Mouse (Mus musculus): Measurements from ENCODE around the gene Copg1. TPM values are rescaled to one million over a fixed set of nuclear protein-coding genes. Genes with fewer than 3 reads are reported as not detected.
A peak's percentile ranks its signal among the peaks of the same experiment; 100 is the strongest.

Gene Copg1
- polyA plus RNA-seq, 1 experiment from 2014 or later = 117 TPM

GRCm38 (mm10) chr6:87882221-87882620 lies 5.4 kb upstream of the Copg1 start:
- Histone ChIP-seq H3K9me3 (replicated peaks; ENCODE audit: control insufficient read depth, low read length) (no peaks in the 10 kb centered on the region), H3K4me1 (ENCODE audit: control insufficient read depth, insufficient read depth, low read length) (no peaks in the 10 kb centered on the region), H3K36me3 (ENCODE audit: control insufficient read depth, insufficient read depth) (no peaks in the 10 kb centered on the region), H3K27me3 (ENCODE audit: control insufficient read depth, insufficient read depth, low read length) (no peaks in the 10 kb centered on the region), H3K4me2 (ENCODE audit: low read depth, low read length) (no peak overlapping the region), H3K27ac (ENCODE audit: low read length) (no peak overlapping the region), H3K4me3 (ENCODE audit: low read length) (no peak overlapping the region), H3K9ac (ENCODE audit: low read length) (no peak overlapping the region)
- 63% methylated on average over 3 of the region's 3 CpGs for WGBS
- ATAC-seq (replicated peaks; ENCODE audit: extremely low read depth, insufficient read depth, low FRiP score) = no peak

- H3K27ac ChIP-seq (ENCODE audit: low read length) = no peak overlapping the region
- no peaks in the 10 kb centered on the region for H3K9me3 ChIP-seq (replicated peaks; ENCODE audit: control insufficient read depth, low read length)
- H3K4me1 ChIP-seq (ENCODE audit: control insufficient read depth, insufficient read depth, low read length) = no peaks in the 10 kb centered on the region
- ATAC-seq (replicated peaks; ENCODE audit: extremely low read depth, insufficient read depth, low FRiP score) = no peak
- H3K4me2 ChIP-seq (ENCODE audit: low read depth, low read length) = no peak overlapping the region
- no peaks in the 10 kb centered on the region for H3K36me3 ChIP-seq (ENCODE audit: control insufficient read depth, insufficient read depth)
- no peak overlapping the region for H3K9ac ChIP-seq (ENCODE audit: low read length)
- H3K27me3 ChIP-seq (ENCODE audit: control insufficient read depth, insufficient read depth, low read length) = no peaks in the 10 kb centered on the region
- WGBS = 51% methylated on average over 4 of the region's 4 CpGs
- no peak overlapping the region for H3K4me3 ChIP-seq (ENCODE audit: low read length)
Measured at GRCm38 (mm10) chr6:87882816-87883215, 4.8 kb upstream of the Copg1 start.

- H3K27ac ChIP-seq (ENCODE audit: low read length) = no peak overlapping the region
- H3K9me3 ChIP-seq (replicated peaks; ENCODE audit: control insufficient read depth, low read length) = no peaks in the 10 kb centered on the region
- H3K27me3 ChIP-seq (ENCODE audit: control insufficient read depth, insufficient read depth, low read length) = no peaks in the 10 kb centered on the region
- peaks cover 9% of the 10 kb centered on the region for H3K4me1 ChIP-seq (ENCODE audit: control insufficient read depth, insufficient read depth, low read length)
- H3K36me3 ChIP-seq (ENCODE audit: control insufficient read depth, insufficient read depth) = peaks cover 13% of the 10 kb centered on the region
- H3K9ac ChIP-seq (ENCODE audit: low read length) = no peak overlapping the region
- no peak for ATAC-seq (replicated peaks; ENCODE audit: extremely low read depth, insufficient read depth, low FRiP score)
- no peak overlapping the region for H3K4me2 ChIP-seq (ENCODE audit: low read depth, low read length)
- no peak overlapping the region for H3K4me3 ChIP-seq (ENCODE audit: low read length)
- 76% methylated on average over 1 of the region's 1 CpGs for WGBS
Measured at GRCm38 (mm10) chr6:87886721-87887120, 893 bp upstream of the Copg1 start.

GRCm38 (mm10) chr6:87893931-87894330 lies 6.3 kb downstream of the Copg1 start:
- Histone ChIP-seq H3K36me3 (ENCODE audit: control insufficient read depth, insufficient read depth) (peaks cover 74% of the 10 kb centered on the region), H3K4me1 (ENCODE audit: control insufficient read depth, insufficient read depth, low read length) (peaks cover 3% of the 10 kb centered on the region; the same call in 1 of the 2 replicates), H3K27me3 (ENCODE audit: control insufficient read depth, insufficient read depth, low read length) (no peaks in the 10 kb centered on the region), H3K27ac (ENCODE audit: low read length) (no peak overlapping the region), H3K9me3 (replicated peaks; ENCODE audit: control insufficient read depth, low read length) (no peaks in the 10 kb centered on the region), H3K9ac (ENCODE audit: low read length) (no peak overlapping the region), H3K4me2 (ENCODE audit: low read depth, low read length) (no peak overlapping the region), H3K4me3 (ENCODE audit: low read length) (no peak overlapping the region)
- WGBS = 86% methylated on average over 7 of the region's 7 CpGs
- ATAC-seq (replicated peaks; ENCODE audit: extremely low read depth, insufficient read depth, low FRiP score) = no peak

GRCm38 (mm10) chr6:87898028-87898427 lies 10.4 kb downstream of the Copg1 start:
- Histone ChIP-seq H3K9ac (ENCODE audit: low read length) (no peak overlapping the region), H3K4me1 (ENCODE audit: control insufficient read depth, insufficient read depth, low read length) (no peaks in the 10 kb centered on the region), H3K4me3 (ENCODE audit: low read length) (no peak overlapping the region), H3K9me3 (replicated peaks; ENCODE audit: control insufficient read depth, low read length) (no peaks in the 10 kb centered on the region), H3K27me3 (ENCODE audit: control insufficient read depth, insufficient read depth, low read length) (no peaks in the 10 kb centered on the region), H3K4me2 (ENCODE audit: low read depth, low read length) (no peak overlapping the region), H3K36me3 (ENCODE audit: control insufficient read depth, insufficient read depth) (peaks cover 75% of the 10 kb centered on the region), H3K27ac (ENCODE audit: low read length) (no peak overlapping the region)
- 92% methylated on average over 10 of the region's 10 CpGs for WGBS
- ATAC-seq (replicated peaks; ENCODE audit: extremely low read depth, insufficient read depth, low FRiP score) = no peak

- WGBS = 76% methylated on average over 5 of the region's 5 CpGs
- no peak for ATAC-seq (replicated peaks; ENCODE audit: extremely low read depth, insufficient read depth, low FRiP score)
Measured at GRCm38 (mm10) chr6:87906632-87907031, 19.0 kb downstream of the Copg1 start.

GRCm38 (mm10) chr6:87909181-87909580 lies 21.6 kb downstream of the Copg1 start:
- WGBS = 87% methylated on average over 6 of the region's 6 CpGs
- H3K9me3 ChIP-seq (replicated peaks; ENCODE audit: control insufficient read depth, low read length) = no peaks in the 10 kb centered on the region
- H3K27me3 ChIP-seq (ENCODE audit: control insufficient read depth, insufficient read depth, low read length) = no peaks in the 10 kb centered on the region
- no peak overlapping the region for H3K9ac ChIP-seq (ENCODE audit: low read length)
- peaks cover 3% of the 10 kb centered on the region; the same call in 1 of the 2 replicates for H3K4me1 ChIP-seq (ENCODE audit: control insufficient read depth, insufficient read depth, low read length)
- no peak overlapping the region for H3K27ac ChIP-seq (ENCODE audit: low read length)
- H3K4me2 ChIP-seq (ENCODE audit: low read depth, low read length) = no peak overlapping the region
- ATAC-seq (replicated peaks; ENCODE audit: extremely low read depth, insufficient read depth, low FRiP score) = no peak
- H3K4me3 ChIP-seq (ENCODE audit: low read length) = no peak overlapping the region
- peaks cover 65% of the 10 kb centered on the region for H3K36me3 ChIP-seq (ENCODE audit: control insufficient read depth, insufficient read depth)

More at GRCm38 (mm10) chr6:87906632-87907031, 19.0 kb downstream of the Copg1 start:
- H3K27me3 ChIP-seq (ENCODE audit: control insufficient read depth, insufficient read depth, low read length) = no peaks in the 10 kb centered on the region
- no peak overlapping the region for H3K4me3 ChIP-seq (ENCODE audit: low read length)
- H3K36me3 ChIP-seq (ENCODE audit: control insufficient read depth, insufficient read depth) = peaks cover 72% of the 10 kb centered on the region
- H3K9ac ChIP-seq (ENCODE audit: low read length) = no peak overlapping the region
- no peak overlapping the region for H3K4me2 ChIP-seq (ENCODE audit: low read depth, low read length)
- H3K4me1 ChIP-seq (ENCODE audit: control insufficient read depth, insufficient read depth, low read length) = no peaks in the 10 kb centered on the region
- H3K9me3 ChIP-seq (replicated peaks; ENCODE audit: control insufficient read depth, low read length) = no peaks in the 10 kb centered on the region
- no peak overlapping the region for H3K27ac ChIP-seq (ENCODE audit: low read length)

GRCm38 (mm10) chr6:87911559-87911958 lies 23.9 kb downstream of the Copg1 start:
- no peaks in the 10 kb centered on the region for H3K9me3 ChIP-seq (replicated peaks; ENCODE audit: control insufficient read depth, low read length)
- ATAC-seq (replicated peaks; ENCODE audit: extremely low read depth, insufficient read depth, low FRiP score) = no peak
- no peak overlapping the region for H3K4me3 ChIP-seq (ENCODE audit: low read length)
- H3K4me2 ChIP-seq (ENCODE audit: low read depth, low read length) = no peak overlapping the region
- no peaks in the 10 kb centered on the region for H3K27me3 ChIP-seq (ENCODE audit: control insufficient read depth, insufficient read depth, low read length)
- WGBS = 78% methylated on average over 6 of the region's 6 CpGs
- H3K9ac ChIP-seq (ENCODE audit: low read length) = no peak overlapping the region
- peaks cover 49% of the 10 kb centered on the region for H3K36me3 ChIP-seq (ENCODE audit: control insufficient read depth, insufficient read depth)
- H3K27ac ChIP-seq (ENCODE audit: low read length) = no peak overlapping the region
- H3K4me1 ChIP-seq (ENCODE audit: control insufficient read depth, insufficient read depth, low read length) = peaks cover 12% of the 10 kb centered on the region

GRCm38 (mm10) chr6:87913661-87914325 lies 26.2 kb downstream of the Copg1 start, which contains the start of gene Hmces:
Gene Hmces, plus strand, starts transcription at chr6:87913935.
- H3K4me3 ChIP-seq (ENCODE audit: low read length) = peak within 1 kb of the TSS; percentile 76
- peak within 1 kb of the TSS; percentile 88 for H3K9ac ChIP-seq (ENCODE audit: low read length)
- H3K9me3 ChIP-seq (replicated peaks; ENCODE audit: control insufficient read depth, low read length) = no peaks in the 10 kb centered on the region
- peaks cover 37% of the 10 kb centered on the region for H3K36me3 ChIP-seq (ENCODE audit: control insufficient read depth, insufficient read depth)
- H3K27ac ChIP-seq (ENCODE audit: low read length) = peak within 1 kb of the TSS; percentile 87
- H3K4me2 ChIP-seq (ENCODE audit: low read depth, low read length) = peak within 1 kb of the TSS; percentile 81
- under 1% methylated on average over 52 of the region's 62 CpGs for WGBS
- H3K27me3 ChIP-seq (ENCODE audit: control insufficient read depth, insufficient read depth, low read length) = no peaks in the 10 kb centered on the region
- ATAC-seq (replicated peaks; ENCODE audit: extremely low read depth, insufficient read depth, low FRiP score) = peak; percentile 89
- peaks cover 12% of the 10 kb centered on the region for H3K4me1 ChIP-seq (ENCODE audit: control insufficient read depth, insufficient read depth, low read length)
